Mouse (Mus musculus): ENCODE measurements around the gene Fzd9.

DNA sequence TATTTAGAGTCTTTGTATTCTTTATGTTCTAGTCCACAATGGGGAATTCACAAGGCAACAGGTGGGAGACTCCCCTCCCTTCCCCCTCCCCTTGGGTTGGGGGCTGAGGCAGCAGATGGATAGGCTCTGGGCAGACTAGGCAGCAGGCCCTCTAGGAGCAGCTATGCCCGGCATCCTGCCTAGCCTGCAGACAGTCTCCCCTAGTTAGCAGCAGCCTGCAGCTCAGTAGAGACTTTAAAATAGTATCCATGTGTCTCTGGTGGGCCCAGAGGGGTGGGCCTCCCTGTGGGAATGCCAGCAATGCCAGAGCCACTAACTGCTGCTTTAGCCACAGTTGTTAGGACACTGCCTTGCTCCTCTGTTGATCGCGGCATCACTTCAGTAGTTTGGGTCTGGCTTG, 8.4 kb downstream of the Fzd9 start:
- TF ChIP-seq CTCF (IDR thresholded peaks at IDR 0.05; ENCODE audit: control insufficient read depth, insufficient read depth, insufficient read length) (no peak), MYOD1 (IDR thresholded peaks at IDR 0.05; ENCODE audit: control insufficient read depth, insufficient read length, low read depth) (no peak), USF1 (IDR thresholded peaks at IDR 0.05; ENCODE audit: low read depth) (no peak)
